Mouse (Mus musculus): ENCODE measurements around the gene Rfc4. TPM values are rescaled to one million over a fixed set of nuclear protein-coding genes. Genes with fewer than 3 reads are reported as not detected.
"Not testable (repeated sequence)": the region's sequence is repeated elsewhere in the genome, so short reads cannot be mapped to it uniquely, and the experiment has no call there.

The Rfc4 gene
- total RNA-seq, 1 experiment, result 71.7 TPM

DNA sequence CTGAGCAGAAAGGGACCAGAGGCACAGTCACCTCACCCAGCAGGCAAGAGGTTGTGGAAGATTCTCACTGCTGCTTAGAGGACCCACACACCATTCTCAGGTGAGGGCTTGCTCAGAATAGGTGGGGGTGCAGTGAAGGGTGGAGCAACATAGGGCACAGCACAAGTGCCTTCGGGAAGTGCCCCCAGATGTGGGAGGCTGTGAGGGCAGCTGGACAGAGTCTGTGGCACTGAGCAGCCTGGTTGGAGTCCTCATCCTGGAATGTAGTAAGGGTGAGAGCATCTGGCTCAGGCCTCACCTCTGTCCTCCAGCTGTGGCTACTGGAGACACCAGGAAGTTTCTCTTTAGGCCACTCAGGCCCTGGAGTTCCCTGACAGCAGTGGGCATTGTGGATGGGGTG, 30.7 kb downstream of the Rfc4 start:
- Histone ChIP-seq H3K4me1 (ENCODE audit: control insufficient read depth in 2 of 2, insufficient read depth in 2 of 2, low read length in 2 of 2, poor library complexity in 1 of 2) (peaks cover 7 to 15% of the 10 kb centered on the region in 2 experiments; a peak in 3 of 4 replicates), H3K9ac (ENCODE audit: insufficient read depth, low read depth, low read length, poor library complexity, severe bottlenecking) (0 out of 2 replicates have a peak overlapping the region, but pooled peaks have one; percentile 33), H3K27ac (ENCODE audit: insufficient read depth, low read depth, low read length, poor library complexity, severe bottlenecking) (peak overlapping the region; percentile 92)
- DNase-seq (ENCODE audit: low read depth, low spot score); H3K36me3 ChIP-seq (ENCODE audit: control insufficient read depth, insufficient read depth, low read length, poor library complexity, severe bottlenecking); H3K4me3 ChIP-seq (ENCODE audit: insufficient read depth in 1 of 2, low read depth in 1 of 2, low read length in 2 of 2, poor library complexity in 1 of 2, severe bottlenecking in 1 of 2); H3K9me3 ChIP-seq (ENCODE audit: control insufficient read depth, insufficient read depth, low read depth, low read length); in situ Hi-C loops (cut with MboI; ENCODE audit: low sequenced_read_pairs in 2 of 2, unreplicated experiment in 2 of 2): not testable (repeated sequence)

DNA sequence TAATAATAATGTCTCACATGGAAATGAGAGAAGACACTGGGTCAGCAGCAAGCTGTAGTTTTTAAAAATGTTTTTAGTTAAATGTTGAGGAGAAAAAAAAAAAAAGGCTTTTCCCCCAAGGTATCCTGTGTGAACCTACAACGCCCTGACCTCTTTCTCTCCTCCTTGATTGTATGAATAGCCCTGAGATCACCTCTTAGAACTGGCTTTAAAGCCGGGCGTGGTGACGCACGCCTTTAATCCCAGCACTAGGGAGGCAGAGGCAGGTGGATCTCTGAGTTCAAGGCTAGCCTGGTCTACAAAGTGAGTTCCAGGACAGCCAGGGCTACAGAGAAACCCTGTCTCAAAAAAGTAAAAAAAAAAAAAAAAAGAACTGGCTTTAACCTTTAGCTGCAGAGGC, 32.0 kb downstream of the Rfc4 start:
- Histone ChIP-seq H3K4me1 (ENCODE audit: control insufficient read depth in 2 of 2, insufficient read depth in 2 of 2, low read length in 2 of 2, poor library complexity in 1 of 2) (peaks cover 7 to 21% of the 10 kb centered on the region in 2 experiments; a peak in 2 of 4 replicates), H3K27ac (ENCODE audit: insufficient read depth, low read depth, low read length, poor library complexity, severe bottlenecking) (peak overlapping the region; percentile 66; the same call in 1 of the 2 replicates)
- 0 out of 2 replicates have a peak, but pooled peaks have one; percentile 13 for TF ChIP-seq ZNF384 (IDR thresholded peaks at IDR 0.05; ENCODE audit: low read depth, low read length)
- H3K9ac ChIP-seq (ENCODE audit: insufficient read depth, low read depth, low read length, poor library complexity, severe bottlenecking); H3K9me3 ChIP-seq (ENCODE audit: control insufficient read depth, insufficient read depth, low read depth, low read length); H3K4me3 ChIP-seq (ENCODE audit: insufficient read depth in 1 of 2, low read depth in 1 of 2, low read length in 2 of 2, poor library complexity in 1 of 2, severe bottlenecking in 1 of 2); in situ Hi-C loops (cut with MboI; ENCODE audit: low sequenced_read_pairs in 2 of 2, unreplicated experiment in 2 of 2); DNase-seq (ENCODE audit: low read depth, low spot score); H3K36me3 ChIP-seq (ENCODE audit: control insufficient read depth, insufficient read depth, low read length, poor library complexity, severe bottlenecking): not testable (repeated sequence)

DNA sequence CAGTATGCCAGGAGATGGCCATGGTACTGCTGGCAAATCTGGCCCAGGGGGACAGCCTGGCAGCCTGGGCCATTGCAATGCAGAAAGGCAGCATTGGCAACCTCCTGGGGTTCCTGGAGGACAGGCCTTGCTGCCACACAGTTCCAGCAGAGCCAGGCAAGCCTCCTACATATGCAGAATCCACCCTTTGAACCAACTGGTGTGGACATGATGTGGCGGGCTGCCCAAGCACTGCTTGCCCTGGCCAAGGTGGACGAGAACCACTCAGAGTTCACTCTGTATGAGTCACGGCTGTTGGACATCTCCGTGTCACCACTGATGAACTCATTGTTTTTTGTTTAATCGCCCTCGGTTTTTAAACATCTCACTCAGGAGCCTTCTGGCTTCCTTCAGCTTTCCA, 33.4 kb downstream of the Rfc4 start:
- DNase-seq (ENCODE audit: low read depth, low spot score), result no peak
- H3K9me3 ChIP-seq (ENCODE audit: control insufficient read depth, insufficient read depth, low read depth, low read length), result no peaks in the 10 kb centered on the region
- peaks cover 7 to 23% of the 10 kb centered on the region in 2 experiments; a peak in 2 of 4 replicates for H3K4me1 ChIP-seq (ENCODE audit: control insufficient read depth in 2 of 2, insufficient read depth in 2 of 2, low read length in 2 of 2, poor library complexity in 1 of 2)
- H3K9ac ChIP-seq (ENCODE audit: insufficient read depth, low read depth, low read length, poor library complexity, severe bottlenecking), result no peak overlapping the region
- H3K27ac ChIP-seq (ENCODE audit: insufficient read depth, low read depth, low read length, poor library complexity, severe bottlenecking), result no peak overlapping the region
- in situ Hi-C loops (cut with MboI; ENCODE audit: low sequenced_read_pairs in 2 of 2, unreplicated experiment in 2 of 2), result no loop called here
- TF ChIP-seq ZC3H11A (IDR thresholded peaks at IDR 0.05; ENCODE audit: borderline replicate concordance, low read depth, low read length) (no peak), ZNF384 (IDR thresholded peaks at IDR 0.05; ENCODE audit: low read depth, low read length) (no peak), CHD2 (IDR thresholded peaks at IDR 0.05; ENCODE audit: low read depth, low read length) (no peak), MAFK (IDR thresholded peaks at IDR 0.05; ENCODE audit: insufficient read depth, low read depth, low read length) (no peak), HCFC1 (IDR thresholded peaks at IDR 0.05; ENCODE audit: borderline replicate concordance, insufficient read depth, low read length) (no peak)
- peaks cover 4% of the 10 kb centered on the region; the same call in 1 of the 2 replicates for H3K36me3 ChIP-seq (ENCODE audit: control insufficient read depth, insufficient read depth, low read length, poor library complexity, severe bottlenecking)
- H3K4me3 ChIP-seq (ENCODE audit: insufficient read depth in 1 of 2, low read depth in 1 of 2, low read length in 2 of 2, poor library complexity in 1 of 2, severe bottlenecking in 1 of 2), result no peak overlapping the region

DNA sequence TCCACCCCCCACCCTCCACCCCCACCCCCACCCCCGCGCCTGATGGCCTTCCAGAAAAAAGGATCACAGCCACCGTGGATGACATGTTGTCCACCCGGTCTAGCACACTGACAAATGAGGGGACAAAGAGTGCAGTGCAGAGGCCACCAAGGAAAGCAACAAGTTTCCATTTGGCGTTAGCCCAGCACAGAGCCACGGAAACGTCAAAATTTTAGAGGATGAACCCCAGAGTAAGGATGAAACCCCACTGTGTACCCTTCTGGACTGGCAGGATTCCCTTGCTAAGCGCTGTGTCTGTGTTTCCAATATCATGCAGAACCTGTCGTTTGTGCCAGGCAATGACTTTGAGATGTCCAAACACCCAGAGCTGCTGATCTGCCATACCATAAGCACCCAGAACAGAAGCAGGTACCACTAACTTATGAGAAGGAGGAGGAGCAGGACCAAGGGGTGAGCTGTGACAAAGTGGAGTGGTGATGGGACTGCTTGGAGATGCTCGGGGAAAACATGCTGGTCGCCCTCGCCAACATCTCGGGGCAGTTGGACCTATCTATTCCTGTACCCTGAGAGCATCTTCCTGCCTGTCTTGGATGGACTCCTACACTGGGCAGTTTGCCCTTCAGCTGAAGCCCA, 34.1 kb downstream of the Rfc4 start:
- Histone ChIP-seq H3K36me3 (ENCODE audit: control insufficient read depth, insufficient read depth, low read length, poor library complexity, severe bottlenecking) (peaks cover 4% of the 10 kb centered on the region; the same call in 1 of the 2 replicates), H3K4me1 (ENCODE audit: control insufficient read depth in 2 of 2, insufficient read depth in 2 of 2, low read length in 2 of 2, poor library complexity in 1 of 2) (peaks cover 7 to 23% of the 10 kb centered on the region in 2 experiments; a peak in 2 of 4 replicates), H3K27ac (ENCODE audit: insufficient read depth, low read depth, low read length, poor library complexity, severe bottlenecking) (no peak overlapping the region), H3K4me3 (ENCODE audit: insufficient read depth in 1 of 2, low read depth in 1 of 2, low read length in 2 of 2, poor library complexity in 1 of 2, severe bottlenecking in 1 of 2) (no peak overlapping the region), H3K9me3 (ENCODE audit: control insufficient read depth, insufficient read depth, low read depth, low read length) (no peaks in the 10 kb centered on the region), H3K9ac (ENCODE audit: insufficient read depth, low read depth, low read length, poor library complexity, severe bottlenecking) (no peak overlapping the region)
- TF ChIP-seq MAFK (IDR thresholded peaks at IDR 0.05; ENCODE audit: insufficient read depth, low read depth, low read length) (no peak), CHD2 (IDR thresholded peaks at IDR 0.05; ENCODE audit: low read depth, low read length) (no peak), ZNF384 (IDR thresholded peaks at IDR 0.05; ENCODE audit: low read depth, low read length) (no peak), ZC3H11A (IDR thresholded peaks at IDR 0.05; ENCODE audit: borderline replicate concordance, low read depth, low read length) (no peak)
- in situ Hi-C loops (cut with MboI; ENCODE audit: low sequenced_read_pairs in 2 of 2, unreplicated experiment in 2 of 2), result no loop called here
- no peak for DNase-seq (ENCODE audit: low read depth, low spot score)

DNA sequence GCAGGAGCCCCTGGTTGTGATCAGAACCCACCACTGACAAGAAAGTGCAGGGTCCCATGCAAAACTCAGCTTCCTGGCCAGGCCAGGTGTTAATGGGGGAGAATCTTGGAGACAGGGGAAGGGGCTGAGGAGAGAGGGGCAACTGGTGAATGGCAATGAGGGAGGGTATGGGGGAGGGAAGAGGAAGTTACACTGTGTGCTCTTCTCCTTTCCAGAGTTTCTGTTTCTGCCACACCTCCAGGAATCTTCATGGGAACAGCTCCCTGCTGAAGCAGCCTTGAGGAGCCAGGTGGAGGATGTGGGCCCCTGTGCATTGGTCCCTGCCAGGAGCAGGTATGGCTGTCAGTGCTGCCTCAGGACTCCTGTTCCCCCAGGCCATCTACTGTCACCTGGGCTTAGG, 36.2 kb downstream of the Rfc4 start:
- in situ Hi-C loops (cut with MboI; ENCODE audit: low sequenced_read_pairs in 2 of 2, unreplicated experiment in 2 of 2), result not testable (repeated sequence)

DNA sequence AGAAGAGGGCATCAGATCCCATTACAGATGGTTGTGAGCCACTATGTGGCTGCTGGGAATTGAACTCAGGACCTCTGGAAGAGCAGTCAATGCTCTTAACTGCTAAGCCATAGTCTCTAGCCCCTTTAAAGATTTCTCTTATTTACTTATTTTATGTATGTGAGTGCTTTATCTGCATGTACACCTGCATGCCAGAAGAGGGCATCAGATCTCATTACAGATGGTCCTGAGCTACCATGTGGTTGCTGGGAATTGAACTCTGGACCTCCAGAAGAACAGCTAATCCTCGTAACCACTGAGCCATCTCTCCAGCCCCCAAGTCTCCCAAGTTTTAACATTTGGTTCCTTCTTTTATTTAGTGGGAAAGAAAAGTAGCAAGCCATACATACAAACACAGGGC, 39.0 kb downstream of the Rfc4 start:
- in situ Hi-C loops (cut with MboI; ENCODE audit: low sequenced_read_pairs in 2 of 2, unreplicated experiment in 2 of 2), result loop anchor here in 1 of 2 experiments (5.0 kb wide), 1 partner anchor 49 kb away; no protein-coding TSS in a partner anchor
- not testable (repeated sequence) for H3K27ac ChIP-seq (ENCODE audit: insufficient read depth, low read depth, low read length, poor library complexity, severe bottlenecking); H3K4me3 ChIP-seq (ENCODE audit: insufficient read depth in 1 of 2, low read depth in 1 of 2, low read length in 2 of 2, poor library complexity in 1 of 2, severe bottlenecking in 1 of 2); DNase-seq (ENCODE audit: low read depth, low spot score); H3K36me3 ChIP-seq (ENCODE audit: control insufficient read depth, insufficient read depth, low read length, poor library complexity, severe bottlenecking); H3K9ac ChIP-seq (ENCODE audit: insufficient read depth, low read depth, low read length, poor library complexity, severe bottlenecking); H3K9me3 ChIP-seq (ENCODE audit: control insufficient read depth, insufficient read depth, low read depth, low read length)
- peaks cover 4 to 11% of the 10 kb centered on the region in 2 experiments; a peak in 1 of 4 replicates for H3K4me1 ChIP-seq (ENCODE audit: control insufficient read depth in 2 of 2, insufficient read depth in 2 of 2, low read length in 2 of 2, poor library complexity in 1 of 2)

More for the DNA sequence above, 36.2 kb downstream of the Rfc4 start:
- not testable (repeated sequence) for H3K27ac ChIP-seq (ENCODE audit: insufficient read depth, low read depth, low read length, poor library complexity, severe bottlenecking); H3K9ac ChIP-seq (ENCODE audit: insufficient read depth, low read depth, low read length, poor library complexity, severe bottlenecking); H3K36me3 ChIP-seq (ENCODE audit: control insufficient read depth, insufficient read depth, low read length, poor library complexity, severe bottlenecking); H3K9me3 ChIP-seq (ENCODE audit: control insufficient read depth, insufficient read depth, low read depth, low read length); H3K4me3 ChIP-seq (ENCODE audit: insufficient read depth in 1 of 2, low read depth in 1 of 2, low read length in 2 of 2, poor library complexity in 1 of 2, severe bottlenecking in 1 of 2); DNase-seq (ENCODE audit: low read depth, low spot score)
- H3K4me1 ChIP-seq (ENCODE audit: control insufficient read depth in 2 of 2, insufficient read depth in 2 of 2, low read length in 2 of 2, poor library complexity in 1 of 2), result peaks cover 4 to 15% of the 10 kb centered on the region in 2 experiments; a peak in 2 of 4 replicates

DNA sequence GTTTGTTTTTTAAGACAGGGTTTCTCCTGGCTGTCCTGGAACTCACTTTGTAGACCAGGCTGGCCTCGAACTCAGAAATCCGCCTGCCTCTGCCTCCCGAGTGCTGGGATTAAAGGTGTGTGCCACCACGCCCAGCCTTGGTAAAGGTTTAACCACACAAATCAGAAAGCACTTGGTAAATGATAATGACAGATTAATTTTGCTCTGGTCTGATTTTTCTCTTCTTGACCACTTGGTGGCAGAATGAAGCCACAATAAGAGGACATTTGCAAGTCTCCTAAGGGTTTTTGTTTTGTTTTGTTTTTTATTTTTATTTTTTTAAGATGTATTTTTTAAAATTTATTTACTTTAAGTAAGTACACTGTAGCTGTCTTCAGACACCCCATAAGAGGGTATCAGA, 39.8 kb downstream of the Rfc4 start:
- H3K9me3 ChIP-seq (ENCODE audit: control insufficient read depth, insufficient read depth, low read depth, low read length); H3K4me1 ChIP-seq (ENCODE audit: control insufficient read depth in 2 of 2, insufficient read depth in 2 of 2, low read length in 2 of 2, poor library complexity in 1 of 2); DNase-seq (ENCODE audit: low read depth, low spot score); H3K4me3 ChIP-seq (ENCODE audit: insufficient read depth in 1 of 2, low read depth in 1 of 2, low read length in 2 of 2, poor library complexity in 1 of 2, severe bottlenecking in 1 of 2); H3K27ac ChIP-seq (ENCODE audit: insufficient read depth, low read depth, low read length, poor library complexity, severe bottlenecking); H3K36me3 ChIP-seq (ENCODE audit: control insufficient read depth, insufficient read depth, low read length, poor library complexity, severe bottlenecking); H3K9ac ChIP-seq (ENCODE audit: insufficient read depth, low read depth, low read length, poor library complexity, severe bottlenecking): not testable (repeated sequence)
- in situ Hi-C loops (cut with MboI; ENCODE audit: low sequenced_read_pairs in 2 of 2, unreplicated experiment in 2 of 2), result loop anchor here in 1 of 2 experiments (5.0 kb wide), 1 partner anchor 50 kb away; no protein-coding TSS in a partner anchor
